Mouse (Mus musculus): ENCODE measurements around the gene Mindy1.

Mindy1 gene

DNA sequence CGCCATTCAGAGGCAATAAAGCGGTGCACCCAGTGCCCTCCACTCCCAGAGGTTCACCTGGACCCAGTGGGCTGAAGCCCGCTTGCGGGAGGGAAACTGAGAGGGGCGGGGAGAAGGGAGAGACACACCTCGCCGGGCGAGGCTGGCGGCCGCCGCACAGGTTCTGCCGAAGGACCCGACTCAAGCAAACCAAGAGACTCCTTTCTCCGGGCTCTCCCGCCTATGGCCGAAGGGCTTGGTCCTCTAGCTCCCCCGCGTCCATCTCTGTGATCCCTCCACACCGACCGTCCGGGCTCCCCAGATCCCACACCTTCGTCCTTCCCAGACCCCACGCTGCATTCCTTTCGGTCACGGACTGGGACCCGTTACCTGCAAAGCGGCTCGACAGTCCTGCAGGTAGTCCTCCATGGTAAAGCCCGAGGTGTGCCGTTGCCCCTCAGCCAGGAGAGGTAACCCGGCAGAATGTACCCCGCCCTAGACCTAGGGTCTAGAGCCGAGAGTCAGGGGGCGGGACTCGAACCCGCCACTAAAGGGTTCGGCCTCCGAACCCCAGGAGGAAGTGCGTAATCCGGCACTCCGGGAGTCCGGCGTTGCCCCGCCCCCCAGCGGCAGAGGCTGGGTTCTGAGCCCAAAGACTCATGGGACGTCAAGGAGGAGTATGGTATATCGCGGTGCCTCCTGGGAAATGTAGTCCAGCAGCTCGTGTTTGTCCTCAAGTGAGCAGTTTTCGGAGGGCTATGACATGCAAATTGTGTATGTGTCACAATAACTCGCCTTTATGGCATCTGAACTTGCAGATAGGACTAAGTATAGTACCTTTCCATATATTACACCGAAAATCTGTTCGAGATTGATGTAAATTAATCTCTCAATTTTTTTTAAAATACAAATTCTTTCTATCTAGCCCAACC is at the start of gene Mindy1, which contains the start of gene Prune1:
TSS of gene Mindy1 (plus strand) at position 130 of the 911 bp plus-strand sequence.
TSS of gene Prune1 (minus strand) at position 861 of the 911 bp plus-strand sequence.
- peak; percentile 100 for DNase-seq

DNA sequence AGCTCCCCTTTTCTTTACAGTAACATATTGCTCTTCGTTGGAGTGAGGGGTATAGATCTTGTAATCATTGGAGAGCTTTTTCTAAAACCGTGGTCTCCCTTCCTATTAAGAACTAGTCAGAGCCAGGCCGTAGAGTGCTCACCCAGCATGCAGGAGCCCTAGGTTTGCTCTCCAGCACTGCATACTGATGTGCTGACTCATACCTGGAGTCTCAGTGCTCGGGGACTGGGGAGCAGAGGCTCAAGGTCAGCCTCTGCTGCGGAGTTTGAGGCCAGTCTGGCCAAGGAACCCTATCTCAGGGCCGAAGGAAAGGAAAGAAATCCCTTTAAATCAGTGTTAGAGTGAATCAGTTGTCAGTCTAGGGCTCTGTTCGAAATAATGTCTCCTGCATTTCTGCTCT is 48.4 kb upstream of the Mindy1 start:
- DNase-seq = peak; percentile 64 to 80

DNA sequence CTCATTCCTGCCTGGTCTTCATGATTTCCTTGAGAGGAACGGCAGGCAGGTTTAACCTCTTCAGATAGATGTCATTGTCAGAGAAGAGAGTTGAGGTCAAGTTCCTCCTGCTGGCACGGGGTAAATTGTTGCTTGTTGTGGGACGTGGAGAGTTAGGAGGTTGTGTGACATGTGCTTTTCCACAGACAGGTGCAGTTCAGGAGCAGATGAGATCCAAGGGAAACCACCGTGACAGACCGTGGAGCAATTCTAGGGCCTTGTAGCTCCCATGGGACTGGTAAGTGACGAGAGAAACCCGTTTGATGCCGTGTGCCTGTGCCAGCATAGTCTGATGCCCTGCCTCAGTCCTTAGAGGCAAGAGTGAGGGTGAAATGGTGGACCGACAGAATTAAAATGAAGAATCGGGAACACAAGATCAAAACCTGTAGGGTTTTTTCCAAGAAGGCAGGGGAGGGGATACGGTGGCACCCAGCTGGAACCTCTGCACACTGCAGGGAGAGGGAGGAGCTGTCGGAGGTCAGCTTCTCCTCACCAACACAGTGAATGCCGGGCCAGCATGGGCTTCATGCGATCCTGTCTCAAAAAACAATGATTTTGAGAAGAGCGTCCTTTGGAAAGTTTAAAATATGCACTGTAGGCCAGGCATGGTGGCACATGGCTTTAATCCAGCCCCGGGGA is 47.7 kb upstream of the Mindy1 start:
- DNase-seq = peak; percentile 43 to 63

DNA sequence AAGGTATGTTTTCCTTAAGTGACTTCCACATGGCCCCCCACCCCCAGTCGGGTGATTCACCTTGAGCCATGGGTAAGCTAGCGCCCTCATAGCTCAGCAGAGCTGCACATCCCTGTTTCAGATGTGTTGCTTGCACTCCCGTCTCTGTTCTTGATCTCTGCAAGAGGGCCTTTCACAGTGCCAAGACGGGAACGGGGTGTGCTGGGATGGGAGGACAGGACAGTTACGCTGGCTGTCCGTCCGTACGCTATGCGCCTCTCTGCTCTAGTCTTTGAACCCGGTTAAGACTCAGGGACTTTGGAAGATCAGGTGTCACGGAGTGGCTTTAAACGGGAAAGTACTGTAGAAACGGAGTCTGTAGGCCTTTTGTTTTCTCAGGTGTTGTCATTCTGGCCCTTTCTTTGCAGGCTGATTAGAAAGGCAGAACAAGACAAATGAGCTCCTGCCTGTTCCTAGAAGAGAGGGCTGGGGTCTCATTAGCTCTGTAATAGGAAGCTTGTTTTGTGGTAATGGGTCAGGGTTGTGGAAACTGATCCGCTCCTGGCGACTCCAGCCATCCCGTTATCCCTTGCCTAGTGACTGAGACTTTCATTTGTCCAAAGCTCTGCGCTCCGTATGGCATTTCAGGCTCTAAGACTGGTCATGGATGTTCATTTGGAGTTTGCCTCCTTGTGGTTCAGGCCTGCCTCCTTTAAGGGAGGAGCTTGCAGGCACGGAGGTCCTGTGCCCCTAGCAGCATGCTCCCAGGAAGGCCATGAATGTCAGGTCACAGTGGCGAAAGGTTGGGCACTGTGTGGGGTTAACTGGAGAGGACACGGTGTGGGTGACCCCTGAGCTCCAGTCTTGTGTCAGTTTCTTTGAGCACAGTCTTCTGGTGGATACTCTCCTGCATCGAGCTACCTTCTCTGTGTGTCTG is 45.5 kb upstream of the Mindy1 start:
- DNase-seq = peak; percentile 29 to 61

DNA sequence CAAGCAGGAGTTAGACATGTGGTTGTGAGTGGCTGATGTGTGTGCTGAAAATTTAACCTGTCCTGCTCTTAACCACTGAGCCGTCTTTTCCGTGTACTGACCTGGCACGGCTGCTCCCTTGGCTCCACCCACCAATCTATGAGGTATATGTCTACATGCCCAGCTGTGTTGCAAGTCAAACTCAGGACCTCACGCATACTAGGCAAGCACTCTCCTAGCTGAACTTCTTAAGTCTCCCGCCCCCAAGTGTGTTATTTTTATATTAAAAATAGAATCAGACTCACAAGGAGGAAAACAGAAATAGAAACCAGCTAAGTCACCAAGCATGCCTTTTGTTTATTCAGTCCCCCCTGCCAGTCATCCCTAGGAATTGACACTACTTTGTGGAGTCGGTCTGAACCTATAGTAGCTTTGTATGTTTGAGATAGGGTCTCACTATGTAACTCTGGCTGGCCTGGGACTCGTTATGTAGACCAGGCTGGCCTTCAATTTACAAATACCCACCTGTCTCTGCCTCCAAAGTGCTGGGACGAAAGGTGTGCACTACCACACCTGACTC is 43.5 kb upstream of the Mindy1 start:
- DNase-seq = no peak

DNA sequence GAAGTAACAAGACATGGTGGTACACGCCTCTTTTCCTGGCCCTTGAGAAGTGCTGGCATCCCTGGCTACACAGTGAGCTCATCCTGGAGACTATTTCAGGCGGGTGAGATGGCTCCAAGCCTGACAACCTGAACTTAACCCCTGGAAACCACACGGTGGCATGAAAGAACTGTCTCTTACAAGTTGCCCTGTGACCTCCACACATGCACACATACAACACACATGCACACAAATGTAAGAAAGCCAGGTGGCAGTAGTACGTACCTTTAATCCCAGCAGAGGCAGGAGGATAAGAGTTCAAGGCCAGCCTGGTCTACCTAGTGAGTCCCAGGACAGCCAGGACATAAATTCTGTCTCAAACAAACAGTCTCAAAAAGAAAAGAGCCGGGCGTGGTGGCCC is 42.1 kb upstream of the Mindy1 start:
- peak in 1 of 2 experiments; percentile 21 for DNase-seq

DNA sequence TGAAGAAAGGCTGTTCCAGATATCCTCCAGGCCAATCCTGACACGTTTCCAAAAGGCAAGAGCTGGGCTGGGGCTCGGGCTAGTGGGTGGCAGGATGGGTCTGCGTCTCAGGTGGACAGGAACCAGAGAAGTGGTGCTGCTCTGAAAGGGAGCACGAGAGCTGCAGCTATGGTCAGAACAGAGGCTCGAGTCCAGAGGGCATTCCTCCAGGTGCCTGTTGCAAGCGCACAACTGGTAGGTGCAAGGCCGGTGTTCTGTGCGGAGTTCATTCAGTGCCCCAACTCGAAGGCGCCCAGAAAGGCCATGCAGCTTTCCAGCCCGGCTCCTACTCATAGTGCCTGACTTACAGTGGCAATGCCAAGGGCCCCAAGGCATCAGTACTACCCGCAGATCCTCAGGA is 41.2 kb upstream of the Mindy1 start:
- DNase-seq = peak; percentile 30 to 54

DNA sequence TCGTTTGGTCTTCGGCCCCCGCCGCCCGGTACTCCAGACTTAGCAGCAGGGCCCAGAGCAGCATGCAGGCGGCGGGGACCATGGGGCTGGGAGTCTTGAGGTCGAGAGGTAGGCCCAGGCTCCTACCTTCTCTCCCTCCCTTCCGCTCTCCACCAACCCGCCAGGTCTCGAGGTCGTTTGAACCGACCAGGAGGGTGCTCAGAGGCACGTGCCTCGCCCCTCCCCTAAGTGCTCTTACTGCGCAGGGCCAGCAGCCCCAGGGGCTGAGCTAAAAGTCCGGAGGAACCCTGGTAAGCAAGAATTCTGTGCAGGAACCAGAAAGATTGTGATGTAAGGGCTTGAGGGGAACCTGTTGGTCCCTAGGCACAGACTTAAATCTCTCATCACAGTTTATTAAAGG is 40.2 kb upstream of the Mindy1 start:
- peak; percentile 21 to 27 for DNase-seq

DNA sequence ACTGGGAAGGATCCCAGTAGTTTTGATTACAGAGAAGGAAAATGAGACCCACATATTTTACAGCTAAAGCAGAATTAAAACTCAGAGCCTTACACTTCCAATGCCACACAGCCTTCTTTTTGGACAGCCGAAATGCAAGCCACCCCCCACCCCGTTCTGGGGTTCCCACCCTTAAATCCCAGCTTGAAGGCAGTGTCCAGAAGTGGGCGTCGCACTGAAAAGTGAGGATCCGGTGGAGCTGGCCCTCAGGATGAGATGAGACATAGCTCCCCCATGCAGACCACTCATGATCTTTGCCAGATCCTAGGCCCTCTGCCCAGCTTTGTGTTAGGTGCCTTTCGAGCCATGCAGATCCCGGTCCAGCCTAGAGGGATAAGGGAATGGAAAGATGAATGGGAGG is 39.6 kb upstream of the Mindy1 start, which contains the start of gene Gm128:
TSS of gene Gm128 (minus strand) at position 101 of the 400 bp plus-strand sequence.
- no peak for DNase-seq

DNA sequence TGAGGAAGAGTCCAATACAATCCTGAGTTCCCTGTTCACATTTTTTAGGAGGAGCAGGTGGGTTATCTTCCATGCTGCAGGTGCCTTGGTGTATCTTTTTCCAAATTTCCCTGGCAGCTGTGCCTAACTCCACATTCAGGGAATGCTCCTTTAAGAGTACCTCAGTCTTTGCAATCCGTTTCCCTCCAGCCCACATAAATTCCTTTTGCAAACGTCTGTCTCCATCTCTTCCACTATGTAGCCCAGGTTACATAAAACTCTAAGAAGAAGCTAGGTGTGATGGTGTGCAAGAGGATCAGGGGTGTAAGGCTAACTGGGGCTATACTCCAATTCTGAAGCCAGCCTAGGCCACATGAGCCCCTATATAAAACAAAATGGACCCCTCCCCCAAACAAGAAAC is 38.1 kb upstream of the Mindy1 start:
- no peak for DNase-seq

DNA sequence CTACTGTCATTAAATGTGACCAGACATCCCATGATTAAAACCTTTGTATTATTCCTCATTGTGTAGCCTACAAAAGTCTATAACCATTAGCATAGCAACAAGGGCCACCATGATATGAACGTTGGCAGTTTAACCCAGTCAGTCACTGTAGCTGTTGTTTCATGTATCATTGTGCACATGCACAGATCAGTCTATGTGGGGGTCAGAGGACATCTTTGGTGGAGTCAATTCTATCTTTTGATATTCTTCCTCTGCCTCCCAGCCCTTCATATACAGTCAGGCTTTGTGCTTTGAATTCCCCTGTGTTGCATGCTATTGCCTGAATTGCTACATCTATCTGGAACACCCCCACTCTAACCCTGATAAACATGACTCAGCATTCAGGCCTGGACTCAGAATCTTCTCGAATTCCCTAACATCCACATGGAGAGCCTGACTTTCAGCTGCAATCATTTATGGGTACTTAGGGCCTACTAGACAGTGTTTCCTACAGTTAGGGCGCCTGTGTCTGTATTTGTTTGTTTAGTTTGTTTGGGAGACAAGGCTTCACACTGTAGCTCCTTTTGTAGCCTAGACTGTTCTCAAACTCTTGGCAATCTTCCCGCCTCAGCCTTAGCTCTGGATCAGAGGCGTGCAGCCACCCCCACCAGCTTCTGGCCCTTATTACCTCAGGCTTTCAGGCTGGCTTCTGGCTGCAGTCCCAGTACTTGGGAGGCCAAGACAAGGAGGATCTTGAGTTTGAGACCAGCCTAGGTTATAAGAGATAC is 34.5 kb upstream of the Mindy1 start:
- peak; percentile 61 to 69 for DNase-seq

DNA sequence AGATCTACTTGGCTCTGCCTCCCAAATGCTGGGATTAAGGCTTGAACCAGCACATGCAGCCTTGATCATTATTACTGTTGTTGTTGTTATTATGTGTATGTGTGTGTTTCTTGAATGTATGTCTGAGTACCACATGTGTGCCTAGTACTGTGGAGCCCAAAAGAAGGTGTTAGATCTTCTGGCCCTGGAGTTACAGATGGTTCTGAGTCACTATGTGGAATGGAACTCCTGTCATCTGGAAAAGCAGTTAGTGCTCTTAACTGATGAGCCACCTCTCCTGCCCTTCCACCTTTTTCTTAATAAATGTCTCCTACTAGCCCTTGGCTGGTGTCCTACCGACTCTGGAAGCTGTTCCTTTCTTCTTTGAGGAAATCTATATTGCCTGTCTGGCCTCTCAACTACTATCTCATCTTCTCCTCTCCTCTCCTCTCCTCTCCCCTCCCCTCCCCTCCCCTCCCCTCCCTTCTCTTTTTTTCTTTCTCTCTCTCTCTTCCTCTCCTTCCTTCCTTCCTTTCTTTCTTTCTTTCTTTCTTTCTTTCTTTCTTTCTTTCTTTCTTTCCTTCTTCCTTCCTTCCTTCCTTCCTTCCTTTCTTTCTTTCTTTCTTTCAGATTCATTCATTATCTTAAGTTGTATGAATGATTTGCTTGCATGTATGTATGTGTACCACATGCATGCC is 33.3 kb upstream of the Mindy1 start:
- DNase-seq = no peak

DNA sequence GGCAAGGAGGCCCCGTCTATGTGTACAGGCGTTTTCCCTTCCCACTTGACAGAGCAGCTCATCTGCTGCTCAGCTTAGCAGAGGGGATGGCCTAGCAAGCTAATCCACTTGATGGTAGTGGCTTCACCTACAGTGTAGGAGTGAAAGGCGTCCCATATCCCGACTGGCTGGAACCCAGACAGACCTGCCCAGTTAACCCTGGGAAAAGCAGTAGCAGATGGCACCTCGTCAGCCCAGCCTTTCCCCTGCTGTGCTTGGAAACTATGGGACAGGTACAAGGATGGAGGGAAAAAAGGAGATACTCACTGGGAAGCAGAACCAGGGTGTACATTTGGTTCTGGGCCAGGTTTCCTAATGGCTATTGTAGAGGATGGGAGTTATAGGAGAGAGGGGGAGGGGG is 30.8 kb upstream of the Mindy1 start:
- no peak for DNase-seq

DNA sequence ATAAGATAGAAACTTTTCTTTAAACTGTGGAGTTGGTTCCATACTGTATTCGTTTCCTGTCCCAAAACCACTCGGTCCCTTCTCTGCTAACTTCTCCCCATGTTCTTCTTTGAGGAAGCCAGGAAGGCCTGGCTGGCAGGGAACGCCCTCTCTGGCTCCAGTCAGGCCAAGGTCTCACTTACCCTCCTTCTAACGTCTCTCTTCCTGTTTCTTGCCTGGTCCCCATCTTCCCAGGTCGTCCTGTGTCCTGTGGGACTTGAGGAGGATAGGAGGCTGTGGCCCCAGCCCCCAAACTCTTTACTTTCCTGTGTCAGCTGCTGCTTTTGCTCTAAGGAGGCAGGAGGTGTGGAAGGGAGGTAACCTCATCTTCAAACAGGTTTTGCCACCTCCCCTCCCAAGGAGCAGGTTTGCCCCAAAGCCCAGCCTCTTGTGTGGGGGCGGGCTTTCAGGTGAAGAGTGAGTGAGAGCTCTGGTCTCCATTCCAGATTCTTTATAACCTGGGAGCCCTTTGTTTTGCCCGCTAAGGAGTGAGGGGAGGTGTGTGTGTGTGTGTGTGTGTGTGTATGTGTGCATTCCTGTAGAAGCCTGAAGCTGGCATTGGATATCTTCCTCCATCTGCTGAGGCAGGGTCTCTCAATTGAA is 30.2 kb upstream of the Mindy1 start, which contains the start of gene Bnipl:
TSS of gene Bnipl (minus strand) at position 411 of the 642 bp plus-strand sequence.
- no peak for DNase-seq

DNA sequence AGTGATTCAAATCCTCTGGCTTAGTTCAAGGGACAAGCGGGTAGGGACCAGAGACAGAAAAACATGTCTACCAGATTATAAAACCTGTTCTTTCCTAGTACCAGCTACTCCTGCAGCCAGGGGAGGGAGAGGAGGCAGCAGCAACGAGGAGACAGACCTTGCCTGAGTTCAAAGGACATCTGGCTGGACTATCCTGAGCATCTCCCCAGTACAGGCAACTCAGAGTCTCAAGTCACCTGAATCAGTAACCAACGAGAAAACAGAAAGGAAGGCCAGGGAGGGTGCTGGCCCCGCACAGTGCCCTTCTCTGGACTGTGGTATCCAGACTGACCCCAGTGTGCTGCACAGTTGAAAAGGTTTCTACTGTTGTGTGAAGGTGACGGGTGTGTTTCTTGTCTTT is 24.2 kb upstream of the Mindy1 start:
- peak; percentile 55 to 64 for DNase-seq

DNA sequence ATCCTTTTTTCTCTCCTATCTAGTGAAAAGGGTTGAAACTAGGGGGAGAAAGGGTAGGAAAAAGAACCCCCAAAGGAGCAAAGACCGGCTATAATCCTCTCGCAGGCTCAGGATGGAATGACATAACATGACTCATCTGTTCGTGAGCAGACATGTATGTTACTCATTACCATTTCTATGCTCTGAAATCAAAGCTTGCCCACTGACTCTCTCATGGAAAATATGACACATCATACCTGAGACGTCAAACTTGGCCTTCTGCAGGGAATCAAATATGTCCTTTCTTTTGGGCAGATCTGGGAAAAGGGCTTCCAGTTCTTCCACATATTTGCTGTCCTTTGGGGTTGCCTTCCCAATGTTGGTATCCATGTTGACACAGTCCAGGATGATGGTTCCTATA is 19.2 kb upstream of the Mindy1 start:
- no peak for DNase-seq

DNA sequence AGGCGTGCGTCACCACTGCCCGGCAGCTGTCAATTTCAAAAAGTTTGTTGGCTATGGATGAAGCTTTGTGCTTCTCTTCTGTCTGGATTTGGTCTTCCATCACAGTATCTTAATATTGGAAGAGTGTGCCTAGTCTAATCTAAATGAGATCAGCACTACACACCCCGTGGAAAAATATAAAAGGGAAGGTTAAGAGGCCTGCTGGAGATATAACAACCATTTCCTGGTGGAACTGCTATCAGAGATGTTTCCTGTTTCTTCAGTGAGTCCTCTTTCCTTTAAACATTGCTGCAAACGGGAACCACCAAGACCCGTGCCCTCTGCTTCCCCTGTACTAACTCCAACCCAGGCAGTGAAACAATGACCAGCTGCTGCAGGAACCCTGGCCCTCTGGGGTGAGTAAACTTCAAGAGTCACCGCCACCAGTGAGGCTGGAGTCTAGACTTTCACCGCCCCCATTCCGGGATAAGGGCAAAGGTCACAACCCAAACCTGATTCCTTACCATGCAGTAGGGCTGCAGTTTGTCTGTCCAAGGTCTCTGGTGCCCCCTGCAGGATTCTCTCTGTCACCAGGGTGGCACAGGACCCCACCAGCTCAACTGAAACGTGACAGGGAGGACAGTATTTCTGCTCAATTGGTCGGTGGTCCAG is 17.9 kb upstream of the Mindy1 start:
- DNase-seq = peak; percentile 93 to 95

DNA sequence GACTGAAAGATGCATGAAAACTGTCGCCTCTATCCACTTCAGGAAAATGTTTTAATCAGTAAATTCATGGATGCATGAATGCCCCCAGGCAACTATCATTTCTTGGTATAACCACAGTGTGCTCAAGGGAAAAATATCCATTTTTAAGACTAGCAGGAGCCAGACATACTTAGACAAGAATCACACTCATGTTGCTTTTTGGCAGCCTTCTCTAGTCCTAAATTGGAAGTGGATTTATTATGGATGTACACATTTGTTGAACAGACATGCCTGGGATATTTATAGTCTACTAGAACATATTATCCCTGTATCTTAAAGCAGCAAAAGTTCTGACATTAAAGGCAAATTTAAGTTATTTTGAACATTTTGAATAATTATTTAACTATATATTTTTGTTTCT is 16.4 kb upstream of the Mindy1 start:
- DNase-seq = no peak

DNA sequence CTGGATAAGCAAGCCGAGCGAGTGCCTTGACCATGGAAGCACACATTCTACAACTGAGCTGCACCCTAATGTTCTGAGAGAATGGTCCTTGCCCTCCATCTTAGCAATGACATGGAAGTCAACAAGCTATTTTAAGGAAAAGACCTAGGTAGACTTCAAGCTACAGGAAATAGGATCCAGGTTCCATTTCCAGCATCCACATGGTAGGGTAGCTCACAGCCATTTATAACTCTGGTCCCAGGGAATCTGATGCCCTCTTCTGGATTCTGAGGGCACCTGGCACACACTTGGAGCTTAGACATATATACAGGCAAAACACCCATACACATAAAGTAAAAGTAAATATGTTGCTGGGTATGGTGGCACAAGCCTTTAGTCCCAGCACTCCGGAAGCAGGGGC is 15.1 kb upstream of the Mindy1 start:
- DNase-seq = no peak

DNA sequence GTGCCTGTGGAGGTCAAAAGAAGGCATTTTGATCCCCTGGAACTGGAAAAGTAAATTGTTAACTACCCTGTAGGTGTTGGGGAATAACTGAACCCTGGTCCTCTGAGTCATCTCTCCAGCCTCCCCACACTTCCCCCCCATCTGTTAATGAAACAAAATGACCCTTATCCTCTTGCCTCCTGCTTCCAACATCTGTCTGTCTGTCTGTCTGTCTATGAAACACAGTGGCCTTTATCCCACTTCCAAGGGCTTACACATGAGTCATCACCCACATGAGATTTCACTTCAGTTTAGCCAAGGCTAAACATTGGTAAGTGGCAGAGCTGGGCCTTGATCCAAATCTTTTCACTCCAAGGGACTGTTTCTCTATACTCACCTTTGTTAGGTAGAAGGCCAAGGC is 13.3 kb upstream of the Mindy1 start:
- peak; percentile 47 to 71 for DNase-seq

Measured in kidney, postnatal 36 days (tissue).